Mouse (Mus musculus): Measurements from ENCODE around the gene Armcx2. TPM values are rescaled to one million over a fixed set of nuclear protein-coding genes. Genes with fewer than 3 reads are reported as not detected.

The Armcx2 gene
- 14.4 TPM for polyA plus RNA-seq (2014; fragmentation: Illumina TruSeq; extraction: RNeasy Lipid Tissue Mini Kit (QIAGEN cat#74804); ENCODE audit: low read depth, low replicate concordance)

GRCm38 (mm10) chrX:134808755-134809224 lies at the start of gene Armcx2:
Gene Armcx2, minus strand, starts transcription at chrX:134809221.

GRCm38 (mm10) chrX:134756434-134757292 lies 52.4 kb downstream of the Armcx2 start, which contains the start of gene Armcx3:
Gene Armcx3, plus strand, starts transcription at chrX:134756595.

Other genes starting within 250 kb of the Armcx2 start
- gene Btk, start 225.7 kb downstream of the Armcx2 start, polyA plus RNA-seq (2014; fragmentation: Illumina TruSeq; extraction: RNeasy Lipid Tissue Mini Kit (QIAGEN cat#74804); ENCODE audit: low read depth, low replicate concordance) = 0.69 TPM
- gene Rpl36a, start 223.6 kb downstream of the Armcx2 start, polyA plus RNA-seq (2014; fragmentation: Illumina TruSeq; extraction: RNeasy Lipid Tissue Mini Kit (QIAGEN cat#74804); ENCODE audit: low read depth, low replicate concordance) = 470 TPM
- gene Gla, start 208.1 kb downstream of the Armcx2 start, polyA plus RNA-seq (2014; fragmentation: Illumina TruSeq; extraction: RNeasy Lipid Tissue Mini Kit (QIAGEN cat#74804); ENCODE audit: low read depth, low replicate concordance) = 7.1 TPM
- gene Hnrnph2, start 208.0 kb downstream of the Armcx2 start, polyA plus RNA-seq (2014; fragmentation: Illumina TruSeq; extraction: RNeasy Lipid Tissue Mini Kit (QIAGEN cat#74804); ENCODE audit: low read depth, low replicate concordance) = 165 TPM
- 3.4 TPM for gene Armcx4, start 122.7 kb downstream of the Armcx2 start, polyA plus RNA-seq (2014; fragmentation: Illumina TruSeq; extraction: RNeasy Lipid Tissue Mini Kit (QIAGEN cat#74804); ENCODE audit: low read depth, low replicate concordance)
- gene Armcx1, start 91.3 kb downstream of the Armcx2 start, polyA plus RNA-seq (2014; fragmentation: Illumina TruSeq; extraction: RNeasy Lipid Tissue Mini Kit (QIAGEN cat#74804); ENCODE audit: low read depth, low replicate concordance) = 17.2 TPM
- 1.6 TPM for gene Armcx6, start 57.8 kb downstream of the Armcx2 start, polyA plus RNA-seq (2014; fragmentation: Illumina TruSeq; extraction: RNeasy Lipid Tissue Mini Kit (QIAGEN cat#74804); ENCODE audit: low read depth, low replicate concordance)
- 38.4 TPM for gene Armcx3, start 52.6 kb downstream of the Armcx2 start, polyA plus RNA-seq (2014; fragmentation: Illumina TruSeq; extraction: RNeasy Lipid Tissue Mini Kit (QIAGEN cat#74804); ENCODE audit: low read depth, low replicate concordance)
- gene Nxf2, start 155.5 kb upstream of the Armcx2 start, polyA plus RNA-seq (2014; fragmentation: Illumina TruSeq; extraction: RNeasy Lipid Tissue Mini Kit (QIAGEN cat#74804); ENCODE audit: low read depth, low replicate concordance) = not detected
- 23.0 TPM for gene Zmat1, start 200.0 kb upstream of the Armcx2 start, polyA plus RNA-seq (2014; fragmentation: Illumina TruSeq; extraction: RNeasy Lipid Tissue Mini Kit (QIAGEN cat#74804); ENCODE audit: low read depth, low replicate concordance)